Mouse (Mus musculus) heart, embryonic 15.5 days (tissue): ENCODE measurements around the gene Scg5. TPM values are rescaled to one million over a fixed set of nuclear protein-coding genes. Genes with fewer than 3 reads are reported as not detected.

Experiments used
- ATAC-seq: fragments of 200-750 bp; cut with Nextera tagmentation; replicated peaks from 2 replicates; pipeline ENCODE4 v1.8.0; 2017; ENCODE audit warnings: low read depth, moderate TSS enrichment; ENCODE audit not compliant: insufficient number of reproducible peaks, insufficient read depth, low FRiP score
- H3K27ac ChIP-seq: fragments of 300-500 bp; sonication (generic); 2 replicates; pipeline ENCODE4 v1.5.1; 2015; ENCODE audit warnings: mild to moderate bottlenecking, inconsistent platforms
- H3K27me3 ChIP-seq: fragments of 300-500 bp; sonication (generic); 2 replicates; pipeline ENCODE4 v1.6.1; 2015; ENCODE audit warnings: inconsistent platforms
- H3K36me3 ChIP-seq: fragments of 300-500 bp; sonication (generic); 2 replicates; pipeline ENCODE4 v1.6.1; 2015; ENCODE audit warnings: mild to moderate bottlenecking, inconsistent platforms
- H3K4me1 ChIP-seq: fragments of 300-500 bp; sonication (generic); replicated peaks from 2 replicates; pipeline ENCODE4 v1.6.1; 2015; ENCODE audit warnings: inconsistent platforms
- H3K4me2 ChIP-seq: fragments of 300-500 bp; sonication (generic); 2 replicates; pipeline ENCODE4 v1.6.1; 2015; ENCODE audit warnings: inconsistent platforms, mild to moderate bottlenecking, moderate library complexity
- H3K4me3 ChIP-seq: fragments of 300-500 bp; sonication (generic); 2 replicates; pipeline ENCODE4 v1.5.1; 2015; ENCODE audit warnings: mild to moderate bottlenecking, inconsistent platforms
- H3K9ac ChIP-seq: fragments of 300-500 bp; sonication (generic); 2 replicates; pipeline ENCODE4 v1.6.1; 2015; ENCODE audit warnings: mild to moderate bottlenecking, inconsistent platforms
- H3K9me3 ChIP-seq: fragments of 300-500 bp; sonication (generic); replicated peaks from 2 replicates; pipeline ENCODE4 v1.6.1; 2016; ENCODE audit warnings: inconsistent platforms
- WGBS: fragments of 180-500 bp; shearing (Covaris S2); methylation state at CpG from one replicate; pipeline ENCODE4 v1.1.7; 2015; ENCODE audit warnings: mixed read lengths; 5-methylcytosine and 5-hydroxymethylcytosine counted together
- polyA plus RNA-seq: library from polyadenylated mRNA; unstranded; fragments of >200 nt; fragmentation: Nextera tagmentation; extraction: Ambion mirVana; gene quantifications from 2 replicates; pipeline ENCODE4 v1.2.1, GENCODE M21; 2015

Gene Scg5
- polyA plus RNA-seq, 1 experiment from 2014 or later = 1.1 TPM

- H3K4me3 ChIP-seq = no peak overlapping the region
- no peak overlapping the region for H3K27ac ChIP-seq
- peaks cover 70% of the 10 kb centered on the region for H3K36me3 ChIP-seq
- no peak overlapping the region for H3K9ac ChIP-seq
- 84% methylated on average over 3 of the region's 3 CpGs for WGBS
- H3K4me1 ChIP-seq = no peaks in the 10 kb centered on the region
- no peak for ATAC-seq
- no peaks in the 10 kb centered on the region for H3K27me3 ChIP-seq
- no peaks in the 10 kb centered on the region for H3K9me3 ChIP-seq
- H3K4me2 ChIP-seq = no peak overlapping the region
Observed at GRCm38 (mm10) chr2:113835219-113835618, 6.3 kb upstream of the Scg5 start.

- 24% methylated on average over 17 of the region's 17 CpGs for WGBS
Observed at GRCm38 (mm10) chr2:113828086-113828942, 607 bp downstream of the Scg5 start.

GRCm38 (mm10) chr2:113823909-113824308 is 5.0 kb downstream of the Scg5 start:
- Histone ChIP-seq H3K27ac (no peak overlapping the region), H3K9ac (no peak overlapping the region), H3K4me1 (peaks cover 4% of the 10 kb centered on the region), H3K27me3 (no peaks in the 10 kb centered on the region), H3K4me3 (no peak overlapping the region), H3K4me2 (no peak overlapping the region), H3K36me3 (no peaks in the 10 kb centered on the region), H3K9me3 (no peaks in the 10 kb centered on the region)
- ATAC-seq = no peak
- whole genome bisulfite sequencing = 0% methylated on average over 2 of the region's 2 CpGs

More at GRCm38 (mm10) chr2:113828086-113828942, 607 bp downstream of the Scg5 start:
- H3K27ac ChIP-seq = no peak overlapping the region
- H3K4me1 ChIP-seq = peaks cover 10% of the 10 kb centered on the region
- H3K9ac ChIP-seq = peak overlapping the region; percentile 36; the same call in 1 of the 2 replicates
- no peaks in the 10 kb centered on the region for H3K9me3 ChIP-seq
- no peak; the same call in 1 of the 2 replicates for ATAC-seq
- H3K4me2 ChIP-seq = peak overlapping the region; percentile 68
- peaks cover 17% of the 10 kb centered on the region for H3K36me3 ChIP-seq
- H3K27me3 ChIP-seq = no peaks in the 10 kb centered on the region
- H3K4me3 ChIP-seq = peak overlapping the region; percentile 43

- Histone ChIP-seq H3K27ac (no peak overlapping the region), H3K27me3 (no peaks in the 10 kb centered on the region), H3K4me2 (no peak overlapping the region), H3K36me3 (no peaks in the 10 kb centered on the region), H3K4me3 (no peak overlapping the region), H3K9ac (no peak overlapping the region), H3K9me3 (no peaks in the 10 kb centered on the region), H3K4me1 (no peaks in the 10 kb centered on the region)
- 76% methylated on average over 8 of the region's 8 CpGs for WGBS
- ATAC-seq = no peak
Observed at GRCm38 (mm10) chr2:113822367-113822766, 6.6 kb downstream of the Scg5 start.

DNA sequence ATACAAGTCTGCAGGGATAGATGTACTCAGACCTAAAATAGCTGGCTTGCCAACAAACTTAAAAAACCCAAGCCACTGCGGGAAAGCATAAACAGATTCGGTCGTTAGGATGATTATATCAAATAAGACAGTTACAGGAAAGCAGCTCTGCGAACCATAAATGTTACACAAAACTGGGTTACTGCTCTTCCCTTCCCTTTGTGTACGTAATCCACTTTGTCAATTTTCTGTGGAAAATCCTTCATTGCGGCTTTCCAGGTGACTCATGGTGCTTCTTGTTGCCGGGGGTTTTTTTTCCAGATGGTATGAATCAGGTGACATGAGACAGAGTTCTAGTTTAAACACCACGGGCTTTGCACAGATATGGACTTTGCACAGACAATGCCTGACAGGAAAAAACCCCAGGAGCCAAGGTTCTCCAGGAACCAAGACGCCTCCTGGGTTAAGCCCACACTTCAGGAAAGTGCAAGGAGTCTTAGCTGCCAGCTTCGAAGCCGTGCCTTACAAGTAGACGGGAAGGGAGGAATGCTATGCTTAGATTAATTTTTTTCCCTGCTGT is 7.7 kb downstream of the Scg5 start:
- 72% methylated on average over 12 of the region's 12 CpGs for WGBS

DNA sequence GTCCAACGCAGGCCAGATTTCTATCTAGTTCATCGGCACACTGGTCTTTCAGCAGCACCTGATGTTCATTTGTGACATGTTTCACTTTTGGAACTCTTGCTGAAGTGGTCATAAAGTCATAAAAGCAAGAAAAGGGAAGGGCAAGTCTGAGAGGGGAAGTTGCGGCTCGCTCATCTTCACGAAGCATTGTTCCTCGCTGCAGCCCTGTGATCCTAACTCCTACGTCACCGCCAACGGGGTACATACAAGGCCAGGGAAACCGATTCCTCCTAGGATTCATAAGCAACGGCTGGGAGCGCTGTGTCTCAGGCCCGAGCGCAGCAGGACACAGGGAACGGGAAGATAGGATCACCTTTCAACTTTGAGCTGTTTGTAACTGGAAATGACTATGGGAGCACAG is 8.8 kb downstream of the Scg5 start:
- Histone ChIP-seq H3K27ac (no peak overlapping the region), H3K9ac (no peak overlapping the region), H3K9me3 (no peaks in the 10 kb centered on the region), H3K4me2 (no peak overlapping the region), H3K36me3 (no peaks in the 10 kb centered on the region), H3K4me3 (no peak overlapping the region), H3K27me3 (no peaks in the 10 kb centered on the region), H3K4me1 (no peaks in the 10 kb centered on the region)
- WGBS = 89% methylated on average over 15 of the region's 15 CpGs
- ATAC-seq = no peak

More for the DNA sequence above, 7.7 kb downstream of the Scg5 start:
- no peaks in the 10 kb centered on the region for H3K9me3 ChIP-seq
- no peak overlapping the region for H3K4me3 ChIP-seq
- H3K27ac ChIP-seq = no peak overlapping the region
- no peaks in the 10 kb centered on the region for H3K36me3 ChIP-seq
- no peak overlapping the region for H3K4me2 ChIP-seq
- ATAC-seq = 0 out of 2 replicates have a peak, but pooled peaks have one; percentile 12
- H3K27me3 ChIP-seq = no peaks in the 10 kb centered on the region
- H3K4me1 ChIP-seq = no peaks in the 10 kb centered on the region
- no peak overlapping the region for H3K9ac ChIP-seq

DNA sequence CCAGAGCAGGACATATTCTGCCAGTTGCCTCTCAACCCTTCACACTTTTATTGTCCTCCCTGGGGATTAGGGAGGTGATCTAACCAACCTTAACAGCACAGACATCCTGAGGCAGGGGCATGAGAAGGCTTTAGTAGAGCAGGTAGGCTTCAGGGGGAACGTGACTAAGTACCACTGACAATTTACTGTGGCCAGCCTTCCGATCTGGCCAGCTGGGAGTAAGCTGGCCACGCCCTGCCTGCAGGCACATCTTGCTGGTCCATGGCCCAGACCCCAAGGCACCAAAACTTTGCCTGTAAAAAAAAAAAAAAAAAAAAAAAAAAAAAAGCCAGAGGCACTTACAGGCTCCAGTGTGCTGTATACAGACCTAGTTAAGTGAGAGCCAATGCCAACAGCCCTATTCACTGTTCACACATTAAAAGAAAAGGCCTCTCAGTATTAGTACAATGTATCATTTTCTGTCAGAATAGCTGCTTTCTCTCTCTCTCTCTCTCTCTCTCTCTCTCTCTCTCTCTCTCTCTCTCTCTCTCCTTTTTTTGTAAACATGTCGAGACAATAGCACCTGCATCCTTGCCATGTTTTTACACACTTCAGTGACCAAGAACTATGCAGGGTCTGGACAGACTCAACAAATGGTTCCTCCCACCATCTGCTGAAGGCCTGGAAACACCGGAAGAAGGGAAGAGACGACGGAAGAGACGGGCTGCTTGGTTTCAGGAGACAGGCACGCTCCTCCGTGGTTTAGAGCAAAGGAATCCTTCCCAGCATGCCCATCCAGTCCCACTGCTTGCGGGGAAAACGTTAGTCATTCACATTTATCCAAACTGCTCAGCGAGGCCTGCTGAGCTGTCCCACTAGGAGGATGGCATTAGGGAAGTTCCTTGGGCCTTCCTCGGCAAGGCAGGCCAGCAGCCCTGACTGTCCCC is 11.0 kb downstream of the Scg5 start:
- Histone ChIP-seq H3K9me3 (no peaks in the 10 kb centered on the region), H3K4me3 (no peak overlapping the region), H3K4me2 (no peak overlapping the region), H3K27ac (no peak overlapping the region), H3K36me3 (no peaks in the 10 kb centered on the region), H3K27me3 (no peaks in the 10 kb centered on the region), H3K9ac (no peak overlapping the region), H3K4me1 (no peaks in the 10 kb centered on the region)
- 72% methylated on average over 14 of the region's 14 CpGs for WGBS
- no peak for ATAC-seq

GRCm38 (mm10) chr2:113807640-113808039 is 21.3 kb downstream of the Scg5 start:
- WGBS = 25% methylated on average over 9 of the region's 9 CpGs
- H3K36me3 ChIP-seq = no peaks in the 10 kb centered on the region
- no peaks in the 10 kb centered on the region for H3K9me3 ChIP-seq
- ATAC-seq = no peak
- H3K27me3 ChIP-seq = no peaks in the 10 kb centered on the region
- H3K4me3 ChIP-seq = no peak overlapping the region
- H3K27ac ChIP-seq = no peak overlapping the region
- no peak overlapping the region for H3K9ac ChIP-seq
- H3K4me1 ChIP-seq = no peaks in the 10 kb centered on the region
- H3K4me2 ChIP-seq = no peak overlapping the region

DNA sequence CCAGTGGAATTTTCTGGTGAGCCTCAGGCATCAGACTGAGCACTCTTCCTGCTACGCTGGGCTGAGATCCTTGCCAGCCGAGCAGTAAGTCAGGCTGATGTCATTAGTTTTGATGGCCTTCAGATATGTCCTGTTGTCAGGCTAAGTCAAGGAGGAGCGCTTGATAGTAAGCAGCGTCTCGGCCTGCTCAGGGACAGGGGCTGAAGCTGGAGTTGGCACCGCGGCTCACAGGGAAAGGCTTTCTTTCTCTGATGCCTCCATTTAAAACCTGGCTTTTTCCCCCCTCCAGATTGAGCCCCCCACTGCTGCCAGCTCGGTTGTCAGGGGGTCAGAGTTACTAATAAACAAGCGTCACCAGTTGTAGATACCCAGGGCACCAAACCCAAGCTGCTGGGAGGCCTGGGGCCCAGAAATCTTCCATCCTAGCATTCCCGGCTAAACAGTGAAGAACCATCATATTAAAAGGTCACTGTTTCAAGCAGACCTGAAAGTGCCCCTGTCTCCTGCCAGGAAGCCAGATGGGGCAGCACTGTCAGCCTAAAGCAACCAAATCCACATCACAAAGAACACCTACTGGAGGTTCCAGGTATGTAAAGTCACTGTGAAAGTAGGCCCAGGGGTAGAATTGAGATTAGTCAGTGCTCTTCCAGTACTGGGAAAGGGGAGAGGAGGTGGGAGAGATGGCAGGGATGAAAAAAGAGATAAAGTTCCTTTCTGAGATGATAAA is 21.9 kb downstream of the Scg5 start:
- Histone ChIP-seq H3K9me3 (no peaks in the 10 kb centered on the region), H3K27ac (no peak overlapping the region), H3K4me3 (no peak overlapping the region), H3K36me3 (no peaks in the 10 kb centered on the region), H3K4me2 (no peak overlapping the region), H3K27me3 (no peaks in the 10 kb centered on the region), H3K4me1 (no peaks in the 10 kb centered on the region), H3K9ac (no peak overlapping the region)
- ATAC-seq = no peak
- 59% methylated on average over 10 of the region's 10 CpGs for WGBS

GRCm38 (mm10) chr2:113805765-113806164 is 23.2 kb downstream of the Scg5 start:
- H3K4me3 ChIP-seq = no peak overlapping the region
- H3K27ac ChIP-seq = no peak overlapping the region
- WGBS = 73% methylated on average over 4 of the region's 4 CpGs
- H3K36me3 ChIP-seq = no peaks in the 10 kb centered on the region
- H3K4me1 ChIP-seq = no peaks in the 10 kb centered on the region
- H3K27me3 ChIP-seq = no peaks in the 10 kb centered on the region
- H3K9ac ChIP-seq = no peak overlapping the region
- ATAC-seq = no peak
- H3K9me3 ChIP-seq = no peaks in the 10 kb centered on the region
- H3K4me2 ChIP-seq = no peak overlapping the region
